Mouse (Mus musculus) heart, embryonic 14.5 days (tissue): ENCODE results near the gene Dock9. TPM values are rescaled to one million over a fixed set of nuclear protein-coding genes. Genes with fewer than 3 reads are reported as not detected.
A peak's percentile ranks its signal among the peaks of the same experiment; 100 is the strongest.
"Not testable (repeated sequence)": the region's sequence is repeated elsewhere in the genome, so short reads cannot be mapped to it uniquely, and the experiment has no call there.

Experiments used
- ATAC-seq: fragments of 200-750 bp; cut with Nextera tagmentation; 2 replicates; pipeline ENCODE4 v1.8.0; 2017; ENCODE audit warnings: low read depth, moderate TSS enrichment; ENCODE audit not compliant: insufficient number of reproducible peaks, insufficient read depth, low FRiP score
- H3K27ac ChIP-seq, 2 experiments: fragments of 200-500 bp in 1 of 2; fragments of 300-500 bp in 1 of 2; sonication (generic) in 1 of 2; replicated peaks in 1 of 2; 2 replicates each; pipeline ENCODE4 v1.5.1; 2012 to 2014; ENCODE audit warnings: low read depth in 2 of 2, low read length in 2 of 2, control low read depth in 1 of 2, mild to moderate bottlenecking in 1 of 2, mixed read lengths in 1 of 2; ENCODE audit not compliant: control insufficient read depth in 1 of 2, insufficient read depth in 1 of 2
- H3K27me3 ChIP-seq: fragments of 300-500 bp; sonication (generic); 2 replicates; pipeline ENCODE4 v1.6.1; 2014; ENCODE audit warnings: mild to moderate bottlenecking, low read length, control low read depth; ENCODE audit not compliant: control insufficient read depth, insufficient read depth
- H3K36me3 ChIP-seq: fragments of 300-500 bp; sonication (generic); 2 replicates; pipeline ENCODE4 v1.6.1; 2014; ENCODE audit warnings: mild to moderate bottlenecking, control low read depth, low read length, mixed read lengths; ENCODE audit not compliant: control insufficient read depth, insufficient read depth
- H3K4me1 ChIP-seq, 2 experiments: fragments of 200-500 bp in 1 of 2; fragments of 300-500 bp in 1 of 2; sonication (generic) in 1 of 2; 2 replicates each; pipeline ENCODE4 v1.6.1; 2012 to 2014; ENCODE audit warnings: low read length in 2 of 2, control low read depth in 1 of 2, mixed read lengths in 1 of 2; ENCODE audit not compliant: control insufficient read depth in 2 of 2, insufficient read depth in 2 of 2
- H3K4me2 ChIP-seq: fragments of 300-500 bp; sonication (generic); 2 replicates; pipeline ENCODE4 v1.6.1; 2014; ENCODE audit warnings: mild to moderate bottlenecking, low read length
- H3K4me3 ChIP-seq, 2 experiments: fragments of 200-500 bp in 1 of 2; fragments of 300-500 bp in 1 of 2; sonication (generic) in 1 of 2; 2 replicates each; pipeline ENCODE4 v1.5.1; 2012 to 2014; ENCODE audit warnings: low read length in 2 of 2, mild to moderate bottlenecking in 2 of 2, control low read depth in 1 of 2, low read depth in 1 of 2, moderate library complexity in 1 of 2; ENCODE audit not compliant: control insufficient read depth in 1 of 2, insufficient read depth in 1 of 2
- H3K9ac ChIP-seq: fragments of 300-500 bp; sonication (generic); 2 replicates; pipeline ENCODE4 v1.6.1; 2014; ENCODE audit warnings: mild to moderate bottlenecking, low read length
- H3K9me3 ChIP-seq: fragments of 300-500 bp; sonication (generic); 2 replicates; pipeline ENCODE4 v1.6.1; 2016; ENCODE audit warnings: low read length, control low read depth; ENCODE audit not compliant: control insufficient read depth
- WGBS: fragments of 180-500 bp; shearing (Covaris S2); extraction: QIAGEN DNeasy Blood & Tissue Kit; methylation state at CpG from one replicate; pipeline ENCODE4 v1.1.7; 2014; 5-methylcytosine and 5-hydroxymethylcytosine counted together
- polyA plus RNA-seq: library from polyadenylated mRNA; unstranded; fragments of >200 nt; fragmentation: Nextera tagmentation; extraction: Ambion mirVana; gene quantifications from 2 replicates; pipeline ENCODE4 v1.2.1, GENCODE M21; 2014

Dock9 gene
- polyA plus RNA-seq, 1 experiment from 2014 or later = 8.4 TPM

- Histone ChIP-seq H3K4me1 (peaks cover 14 to 23% of the 10 kb centered on the region in 2 experiments), H3K4me2 (0 out of 2 replicates have a peak overlapping the region, but pooled peaks have one; percentile 25), H3K36me3 (no peaks in the 10 kb centered on the region), H3K4me3 (no peak overlapping the region), H3K27ac (no peak overlapping the region), H3K9me3 (0 out of 2 replicates have a peak, but pooled peaks cover 5% of the 10 kb centered on the region), H3K27me3 (peaks cover 10% of the 10 kb centered on the region), H3K9ac (no peak overlapping the region)
- ATAC-seq = no peak
- WGBS = 12% methylated on average over 8 of the region's 8 CpGs
Observed at GRCm38 (mm10) chr14:121722774-121723173, 74.9 kb downstream of the Dock9 start.

- H3K4me2 ChIP-seq = no peak overlapping the region
- H3K4me3 ChIP-seq = no peak overlapping the region
- WGBS = 72% methylated on average over 5 of the region's 5 CpGs
- no peak overlapping the region for H3K27ac ChIP-seq
- no peaks in the 10 kb centered on the region for H3K36me3 ChIP-seq
- no peak for ATAC-seq
- H3K27me3 ChIP-seq = peaks cover 10% of the 10 kb centered on the region
- 0 out of 2 replicates have a peak, but pooled peaks cover 5% of the 10 kb centered on the region for H3K9me3 ChIP-seq
- peaks cover 14 to 23% of the 10 kb centered on the region in 2 experiments for H3K4me1 ChIP-seq
- no peak overlapping the region for H3K9ac ChIP-seq
Observed at GRCm38 (mm10) chr14:121721431-121721830, 76.2 kb downstream of the Dock9 start.

GRCm38 (mm10) chr14:121719638-121720601 is 77.7 kb downstream of the Dock9 start:
- Histone ChIP-seq H3K4me3 (no peak overlapping the region), H3K4me1 (peaks cover 14 to 23% of the 10 kb centered on the region in 2 experiments), H3K27me3 (peaks cover 10% of the 10 kb centered on the region), H3K9ac (no peak overlapping the region), H3K27ac (no peak overlapping the region), H3K36me3 (no peaks in the 10 kb centered on the region), H3K4me2 (no peak overlapping the region), H3K9me3 (0 out of 2 replicates have a peak, but pooled peaks cover 5% of the 10 kb centered on the region)
- no peak for ATAC-seq
- WGBS = 58% methylated on average over 9 of the region's 9 CpGs

GRCm38 (mm10) chr14:121714799-121715198 is 82.8 kb downstream of the Dock9 start:
- not testable (repeated sequence) for H3K4me3 ChIP-seq, H3K27me3 ChIP-seq, H3K4me2 ChIP-seq, H3K9ac ChIP-seq, H3K36me3 ChIP-seq, H3K9me3 ChIP-seq, H3K27ac ChIP-seq, ATAC-seq
- 90% methylated on average over 3 of the region's 3 CpGs for WGBS
- H3K4me1 ChIP-seq = peaks cover 23 to 24% of the 10 kb centered on the region in 2 experiments

- Histone ChIP-seq H3K36me3 (no peaks in the 10 kb centered on the region), H3K27me3 (no peaks in the 10 kb centered on the region; the same call in 1 of the 2 replicates), H3K4me1 (peaks cover 18 to 20% of the 10 kb centered on the region in 2 experiments), H3K9me3 (no peaks in the 10 kb centered on the region), H3K9ac (no peak overlapping the region), H3K27ac (no peak overlapping the region), H3K4me3 (no peak overlapping the region), H3K4me2 (no peak overlapping the region)
- no peak for ATAC-seq
- WGBS = 52% methylated on average over 2 of the region's 2 CpGs
Observed at GRCm38 (mm10) chr14:121714268-121714667, 83.4 kb downstream of the Dock9 start.

- Histone ChIP-seq H3K27me3 (no peaks in the 10 kb centered on the region; the same call in 1 of the 2 replicates), H3K9ac (no peak overlapping the region), H3K36me3 (no peaks in the 10 kb centered on the region), H3K27ac (no peak overlapping the region), H3K9me3 (no peaks in the 10 kb centered on the region), H3K4me1 (peaks cover 18 to 20% of the 10 kb centered on the region in 2 experiments), H3K4me2 (no peak overlapping the region), H3K4me3 (no peak overlapping the region)
- ATAC-seq = no peak
- 56% methylated on average over 4 of the region's 4 CpGs for WGBS
Observed at GRCm38 (mm10) chr14:121713830-121714197, 83.8 kb downstream of the Dock9 start.

- H3K4me1 ChIP-seq = peaks cover 18 to 20% of the 10 kb centered on the region in 2 experiments
- H3K36me3 ChIP-seq = no peaks in the 10 kb centered on the region
- no peak overlapping the region for H3K4me3 ChIP-seq
- H3K27me3 ChIP-seq = no peaks in the 10 kb centered on the region; the same call in 1 of the 2 replicates
- H3K9me3 ChIP-seq = no peaks in the 10 kb centered on the region
- 13% methylated on average over 7 of the region's 7 CpGs for WGBS
- ATAC-seq = no peak
- peak overlapping the region; percentile 25; the same call in 1 of the 2 replicates for H3K4me2 ChIP-seq
- H3K9ac ChIP-seq = no peak overlapping the region
- no peak overlapping the region for H3K27ac ChIP-seq
Observed at GRCm38 (mm10) chr14:121713166-121713829, 84.3 kb downstream of the Dock9 start.
